Mouse (Mus musculus): Measurements from ENCODE around the gene Fmn2. TPM values are rescaled to one million over a fixed set of nuclear protein-coding genes. Genes with fewer than 3 reads are reported as not detected.

Fmn2 gene
- not detected for polyA plus RNA-seq (2012; fragmentation: generic; extraction: Trizol)
- long read RNA-seq, experiment 1 = 0 reads
- long read RNA-seq, experiment 2, partial matches to known transcripts = 0 of 1 reads
- long read RNA-seq, experiment 2, other reads (novel, unspliced or antisense) = 1 of 1 reads

GRCm38 (mm10) chr1:174501661-174502030, at the start of gene Fmn2:
Gene Fmn2 (plus strand): TSS chr1:174501825.
- H3K27me3 ChIP-seq (ENCODE audit: control insufficient read depth, insufficient read depth, insufficient read length) = peaks cover 19% of the 10 kb centered on the region
- no peak for TF ChIP-seq MYOD1 (IDR thresholded peaks at IDR 0.05; ENCODE audit: control insufficient read depth, insufficient read length, low read depth)
- no peak within 1 kb of the TSS for H3K4me3 ChIP-seq (ENCODE audit: insufficient read depth, poor library complexity, severe bottlenecking)
- H3K79me2 ChIP-seq (ENCODE audit: control insufficient read depth, insufficient read depth) = no peaks in the 10 kb centered on the region
- H3K36me3 ChIP-seq (ENCODE audit: control insufficient read depth, insufficient read depth) = no peaks in the 10 kb centered on the region
- H3K79me3 ChIP-seq (ENCODE audit: low read depth) = no peaks in the 10 kb centered on the region
- H3ac ChIP-seq (ENCODE audit: control insufficient read depth, insufficient read length, low read depth) = no peak within 1 kb of the TSS

GRCm38 (mm10) chr1:174455100-174455499, 46.5 kb upstream of the Fmn2 start:
- H3K79me2 ChIP-seq (ENCODE audit: control insufficient read depth, insufficient read depth) = no peaks in the 10 kb centered on the region
- H3K36me3 ChIP-seq (ENCODE audit: control insufficient read depth, insufficient read depth) = no peaks in the 10 kb centered on the region
- H3K79me3 ChIP-seq (ENCODE audit: low read depth) = no peaks in the 10 kb centered on the region
- H3K4me3 ChIP-seq (ENCODE audit: insufficient read depth, poor library complexity, severe bottlenecking) = no peak overlapping the region
- no peak overlapping the region for H3ac ChIP-seq (ENCODE audit: control insufficient read depth, insufficient read length, low read depth)
- no peaks in the 10 kb centered on the region for H3K27me3 ChIP-seq (ENCODE audit: control insufficient read depth, insufficient read depth, insufficient read length)
- no peak for TF ChIP-seq FOSL1 (IDR thresholded peaks at IDR 0.05; ENCODE audit: insufficient read depth, low read length, poor library complexity, severe bottlenecking)
- TF ChIP-seq MYOG (IDR thresholded peaks at IDR 0.05; ENCODE audit: control insufficient read depth, extremely low read depth, insufficient read length) = no peak
- no peak for TF ChIP-seq USF1 (IDR thresholded peaks at IDR 0.05; ENCODE audit: low read depth)
- no peak for TF ChIP-seq MYOD1 (IDR thresholded peaks at IDR 0.05; ENCODE audit: control insufficient read depth, insufficient read length, low read depth)
- no peak for TF ChIP-seq CTCF (IDR thresholded peaks at IDR 0.05; ENCODE audit: control insufficient read depth, insufficient read depth, insufficient read length)
- no peak for TF ChIP-seq CEBPB (IDR thresholded peaks at IDR 0.05; ENCODE audit: low read depth)
- TF ChIP-seq MAX (IDR thresholded peaks at IDR 0.05) = no peak

- no peaks in the 10 kb centered on the region for H3K27me3 ChIP-seq (ENCODE audit: control insufficient read depth, insufficient read depth, insufficient read length)
- TF ChIP-seq CEBPB (IDR thresholded peaks at IDR 0.05; ENCODE audit: low read depth) (no peak), USF1 (IDR thresholded peaks at IDR 0.05; ENCODE audit: low read depth) (no peak), MYOG (IDR thresholded peaks at IDR 0.05; ENCODE audit: control insufficient read depth, extremely low read depth, insufficient read length) (no peak), FOSL1 (IDR thresholded peaks at IDR 0.05; ENCODE audit: insufficient read depth, low read length, poor library complexity, severe bottlenecking) (no peak), MYOD1 (IDR thresholded peaks at IDR 0.05; ENCODE audit: control insufficient read depth, insufficient read length, low read depth) (no peak), CTCF (IDR thresholded peaks at IDR 0.05; ENCODE audit: control insufficient read depth, insufficient read depth, insufficient read length) (no peak), MAX (IDR thresholded peaks at IDR 0.05) (no peak)
- no peaks in the 10 kb centered on the region for H3K79me2 ChIP-seq (ENCODE audit: control insufficient read depth, insufficient read depth)
- H3K79me3 ChIP-seq (ENCODE audit: low read depth) = no peaks in the 10 kb centered on the region
- H3ac ChIP-seq (ENCODE audit: control insufficient read depth, insufficient read length, low read depth) = no peak overlapping the region
- no peaks in the 10 kb centered on the region for H3K36me3 ChIP-seq (ENCODE audit: control insufficient read depth, insufficient read depth)
- no peak overlapping the region for H3K4me3 ChIP-seq (ENCODE audit: insufficient read depth, poor library complexity, severe bottlenecking)
These were observed 36.2 kb upstream of the Fmn2 start for GRCm38 (mm10) chr1:174465385-174465784.

- H3K79me2 ChIP-seq (ENCODE audit: control insufficient read depth, insufficient read depth) = no peaks in the 10 kb centered on the region
- H3K4me3 ChIP-seq (ENCODE audit: insufficient read depth, poor library complexity, severe bottlenecking) = no peak overlapping the region
- no peaks in the 10 kb centered on the region for H3K27me3 ChIP-seq (ENCODE audit: control insufficient read depth, insufficient read depth, insufficient read length)
- H3K79me3 ChIP-seq (ENCODE audit: low read depth) = no peaks in the 10 kb centered on the region
- no peaks in the 10 kb centered on the region for H3K36me3 ChIP-seq (ENCODE audit: control insufficient read depth, insufficient read depth)
- TF ChIP-seq MAX (IDR thresholded peaks at IDR 0.05) (no peak), MYOG (IDR thresholded peaks at IDR 0.05; ENCODE audit: control insufficient read depth, extremely low read depth, insufficient read length) (no peak), CEBPB (IDR thresholded peaks at IDR 0.05; ENCODE audit: low read depth) (no peak), MYOD1 (IDR thresholded peaks at IDR 0.05; ENCODE audit: control insufficient read depth, insufficient read length, low read depth) (no peak), CTCF (IDR thresholded peaks at IDR 0.05; ENCODE audit: control insufficient read depth, insufficient read depth, insufficient read length) (no peak), FOSL1 (IDR thresholded peaks at IDR 0.05; ENCODE audit: insufficient read depth, low read length, poor library complexity, severe bottlenecking) (no peak), USF1 (IDR thresholded peaks at IDR 0.05; ENCODE audit: low read depth) (no peak)
- H3ac ChIP-seq (ENCODE audit: control insufficient read depth, insufficient read length, low read depth) = no peak overlapping the region
These were observed 35.4 kb upstream of the Fmn2 start for GRCm38 (mm10) chr1:174466240-174466639.

- H3K27me3 ChIP-seq (ENCODE audit: control insufficient read depth, insufficient read depth, insufficient read length) = no peaks in the 10 kb centered on the region
- no peaks in the 10 kb centered on the region for H3K36me3 ChIP-seq (ENCODE audit: control insufficient read depth, insufficient read depth)
- TF ChIP-seq CTCF (IDR thresholded peaks at IDR 0.05; ENCODE audit: control insufficient read depth, insufficient read depth, insufficient read length) (no peak), CEBPB (IDR thresholded peaks at IDR 0.05; ENCODE audit: low read depth) (no peak), MYOD1 (IDR thresholded peaks at IDR 0.05; ENCODE audit: control insufficient read depth, insufficient read length, low read depth) (no peak), MYOG (IDR thresholded peaks at IDR 0.05; ENCODE audit: control insufficient read depth, extremely low read depth, insufficient read length) (no peak), MAX (IDR thresholded peaks at IDR 0.05) (no peak), FOSL1 (IDR thresholded peaks at IDR 0.05; ENCODE audit: insufficient read depth, low read length, poor library complexity, severe bottlenecking) (no peak), USF1 (IDR thresholded peaks at IDR 0.05; ENCODE audit: low read depth) (no peak)
- H3K4me3 ChIP-seq (ENCODE audit: insufficient read depth, poor library complexity, severe bottlenecking) = no peak overlapping the region
- H3K79me2 ChIP-seq (ENCODE audit: control insufficient read depth, insufficient read depth) = no peaks in the 10 kb centered on the region
- no peak overlapping the region for H3ac ChIP-seq (ENCODE audit: control insufficient read depth, insufficient read length, low read depth)
- H3K79me3 ChIP-seq (ENCODE audit: low read depth) = no peaks in the 10 kb centered on the region
These were observed 31.9 kb upstream of the Fmn2 start for GRCm38 (mm10) chr1:174469736-174470135.

- no peaks in the 10 kb centered on the region for H3K79me3 ChIP-seq (ENCODE audit: low read depth)
- no peak overlapping the region for H3ac ChIP-seq (ENCODE audit: control insufficient read depth, insufficient read length, low read depth)
- H3K79me2 ChIP-seq (ENCODE audit: control insufficient read depth, insufficient read depth) = no peaks in the 10 kb centered on the region
- H3K4me3 ChIP-seq (ENCODE audit: insufficient read depth, poor library complexity, severe bottlenecking) = no peak overlapping the region
- no peak for TF ChIP-seq FOSL1 (IDR thresholded peaks at IDR 0.05; ENCODE audit: insufficient read depth, low read length, poor library complexity, severe bottlenecking)
- TF ChIP-seq MYOD1 (IDR thresholded peaks at IDR 0.05; ENCODE audit: control insufficient read depth, insufficient read length, low read depth) = no peak
- no peak for TF ChIP-seq CTCF (IDR thresholded peaks at IDR 0.05; ENCODE audit: control insufficient read depth, insufficient read depth, insufficient read length)
- no peak for TF ChIP-seq USF1 (IDR thresholded peaks at IDR 0.05; ENCODE audit: low read depth)
- no peaks in the 10 kb centered on the region for H3K27me3 ChIP-seq (ENCODE audit: control insufficient read depth, insufficient read depth, insufficient read length)
- no peaks in the 10 kb centered on the region for H3K36me3 ChIP-seq (ENCODE audit: control insufficient read depth, insufficient read depth)
These were observed 19.1 kb upstream of the Fmn2 start for GRCm38 (mm10) chr1:174482567-174482966.
